Mouse (Mus musculus) CD4-positive, CD25-positive, alpha-beta regulatory T cell, adult 4 months (primary cell): ENCODE measurements around the gene Polr3e. TPM values are rescaled to one million over a fixed set of nuclear protein-coding genes. Genes with fewer than 3 reads are reported as not detected.
A peak's percentile ranks its signal among the peaks of the same experiment; 100 is the strongest.
"Not testable (repeated sequence)": the region's sequence is repeated elsewhere in the genome, so short reads cannot be mapped to it uniquely, and the experiment has no call there.

ENCODE experiments used
- ATAC-seq: one replicate; pipeline ENCODE4 v1.8.0; 2017
- polyA plus RNA-seq, 2 experiments: library from polyadenylated mRNA; unstranded; fragments of 100-300 nt; shearing (Covaris generic); gene quantifications; one replicate each; pipeline ENCODE4 v1.2.1; 2017

Gene Polr3e
- polyA plus RNA-seq, 2 experiments from 2014 or later = 8.1 to 15.8 TPM

DNA sequence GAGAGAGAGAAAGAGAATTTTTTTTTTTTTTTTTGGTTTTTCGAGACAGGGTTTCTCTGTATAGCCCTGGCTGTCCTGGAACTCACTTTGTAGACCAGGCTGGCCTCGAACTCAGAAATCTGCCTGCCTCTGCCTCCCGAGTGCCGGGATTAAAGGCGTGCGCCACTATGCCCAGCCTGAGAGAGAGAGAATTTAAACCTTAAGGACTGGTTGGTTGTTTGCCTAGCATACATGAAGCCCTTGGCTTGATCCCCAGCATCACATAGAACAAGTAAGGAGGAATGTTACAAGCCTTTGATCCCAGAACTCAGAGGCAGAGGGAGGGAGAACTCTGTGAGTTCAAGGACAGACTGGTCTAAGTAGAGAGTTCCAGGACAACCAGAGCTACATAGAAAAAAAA lies 6.3 kb upstream of the Polr3e start:
- ATAC-seq = not testable (repeated sequence)

DNA sequence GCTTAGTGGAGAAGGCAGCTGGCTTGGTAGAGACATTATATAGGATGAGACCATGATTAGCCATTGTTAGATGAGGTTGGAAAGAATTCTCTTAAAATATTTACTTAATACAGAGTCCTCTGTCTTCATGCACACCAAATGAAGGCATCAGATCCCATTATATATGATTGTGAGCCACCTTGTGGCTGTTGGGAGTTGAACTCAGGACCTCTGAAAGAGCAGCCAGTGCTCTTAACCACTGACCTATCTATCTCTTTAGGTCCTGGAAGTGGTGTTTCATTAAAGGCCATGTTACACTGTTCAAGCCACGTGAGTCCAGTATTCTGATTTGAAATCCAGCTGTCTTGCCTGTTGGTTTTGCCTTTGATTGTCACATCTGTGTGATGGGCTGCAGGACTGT lies 4.2 kb upstream of the Polr3e start:
- no peak for ATAC-seq

DNA sequence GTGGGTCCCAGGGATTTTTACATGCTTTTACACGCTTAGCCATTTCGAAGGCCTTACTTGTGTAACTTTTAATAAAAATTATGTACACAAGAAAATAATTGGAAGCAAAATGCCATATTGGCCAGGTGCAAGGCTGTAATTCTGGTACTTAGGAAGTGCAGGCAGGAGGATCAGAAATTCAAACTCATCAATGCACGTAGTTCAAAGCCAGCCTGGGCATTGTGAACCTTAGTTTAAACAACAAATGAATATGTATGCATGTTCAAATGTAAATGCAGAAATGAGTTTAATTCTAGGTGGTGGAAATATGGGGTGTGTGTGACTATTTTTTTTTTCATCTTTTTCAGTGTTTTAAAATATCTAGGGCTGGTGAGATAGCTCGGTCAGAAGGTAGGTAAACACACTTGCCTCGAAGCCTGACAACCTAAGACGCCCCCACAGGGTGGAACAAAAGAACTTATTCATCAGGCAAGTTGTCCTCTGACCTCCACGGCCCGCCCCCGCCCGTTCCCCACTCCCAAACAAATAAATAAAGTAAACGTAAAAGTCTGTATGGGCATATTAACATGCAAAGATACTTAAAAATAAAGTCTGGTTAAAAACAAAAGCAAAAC lies 1.2 kb upstream of the Polr3e start:
- ATAC-seq = no peak

DNA sequence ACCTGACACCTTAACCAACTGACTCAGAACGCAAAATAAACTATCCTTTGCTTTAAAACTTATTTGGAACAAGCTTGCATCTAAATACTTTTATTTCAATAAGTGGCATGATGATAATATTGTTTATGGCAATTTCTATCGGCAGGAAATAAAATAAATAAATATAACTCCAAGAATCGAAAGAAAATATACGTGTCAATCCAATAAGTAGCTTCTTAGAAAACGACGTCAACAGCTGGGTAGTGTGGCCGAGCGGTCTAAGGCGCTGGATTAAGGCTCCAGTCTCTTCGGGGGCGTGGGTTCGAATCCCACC lies 309 bp upstream of the Polr3e start:
- no peak for ATAC-seq

DNA sequence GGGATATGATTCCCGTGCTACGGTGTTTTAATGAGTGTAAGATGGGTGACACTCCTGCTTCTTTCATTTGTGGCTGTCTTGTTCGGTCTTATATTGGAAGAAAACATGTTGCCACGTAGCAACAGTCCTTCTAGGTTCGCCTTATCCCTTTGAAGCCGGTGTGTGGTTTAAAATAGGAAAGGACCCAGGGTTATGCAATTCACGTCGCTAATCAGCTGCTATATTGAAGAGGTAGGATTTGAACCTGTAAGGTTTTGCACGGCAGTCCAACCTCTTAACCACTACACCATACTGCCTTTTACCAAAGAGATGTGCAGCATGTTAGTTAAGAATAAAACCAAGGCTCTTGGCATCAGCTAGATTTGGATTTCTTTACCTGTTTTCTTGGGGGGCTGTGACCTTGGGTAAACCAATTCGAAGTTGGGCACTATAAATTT lies 1.0 kb downstream of the Polr3e start:
- ATAC-seq = peak; percentile 81

DNA sequence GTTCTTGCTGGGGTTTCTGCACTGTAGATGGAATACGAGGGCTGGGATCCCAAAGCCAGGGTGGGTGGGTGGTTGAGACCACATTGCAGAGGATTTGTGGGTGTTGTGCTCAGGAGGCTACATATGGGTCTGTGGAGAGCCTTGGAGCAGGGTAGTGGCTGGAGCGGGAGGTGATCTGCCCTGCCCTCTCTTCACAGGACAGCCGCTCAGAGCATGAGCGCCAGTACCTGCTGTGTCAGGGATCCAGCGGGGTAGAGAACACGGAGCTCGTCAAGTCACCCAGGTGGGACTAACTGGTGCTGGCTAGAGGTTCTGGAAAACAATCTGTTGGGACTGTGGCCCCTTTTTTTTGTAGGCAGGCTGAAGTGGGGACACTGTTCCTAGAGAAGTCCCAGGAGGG lies 15.6 kb downstream of the Polr3e start:
- ATAC-seq = no peak

DNA sequence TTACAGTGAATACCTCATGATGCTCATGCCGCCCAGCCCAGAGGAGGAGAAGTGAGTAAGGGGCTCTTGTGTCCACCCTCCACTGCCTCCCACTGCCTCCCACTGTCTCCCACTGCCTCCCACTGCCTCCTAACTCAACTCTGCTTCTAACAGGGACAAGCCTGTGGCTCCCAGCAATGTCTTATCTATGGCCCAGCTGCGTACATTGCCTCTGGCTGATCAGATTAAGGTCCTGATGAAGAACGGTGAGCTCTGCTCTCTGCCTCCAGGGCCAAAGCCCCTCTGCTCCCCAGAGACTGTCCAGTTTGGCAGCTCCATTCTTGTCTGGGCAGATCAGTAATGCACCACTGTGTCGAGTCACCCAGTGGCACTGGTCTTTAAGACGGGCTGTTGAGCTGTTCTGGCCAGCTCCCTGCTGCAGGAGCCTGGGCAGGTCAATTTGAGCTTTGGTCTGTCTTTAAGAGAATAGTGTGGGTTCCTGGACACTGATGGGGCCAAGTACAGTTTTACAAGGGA lies 16.2 kb downstream of the Polr3e start:
- ATAC-seq = no peak

DNA sequence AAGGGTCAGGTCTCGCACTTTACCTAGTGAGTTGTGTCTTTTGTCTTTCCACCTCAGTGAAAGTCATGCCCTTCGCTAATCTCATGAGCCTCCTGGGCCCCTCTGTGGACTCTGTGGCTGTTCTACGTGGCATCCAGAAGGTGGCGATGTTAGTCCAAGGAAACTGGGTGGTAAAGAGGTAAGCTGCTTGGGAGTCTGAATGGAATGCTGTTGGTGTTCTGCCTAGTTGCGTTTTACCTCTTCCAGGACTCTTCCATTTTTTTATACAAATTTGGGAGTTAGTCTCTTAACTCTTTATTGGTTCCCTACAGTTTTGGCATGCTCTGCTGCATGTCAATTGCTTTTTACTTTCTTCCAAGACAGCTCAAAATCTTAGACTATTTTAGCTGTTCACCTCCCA lies 17.2 kb downstream of the Polr3e start:
- peak; percentile 94 for ATAC-seq

DNA sequence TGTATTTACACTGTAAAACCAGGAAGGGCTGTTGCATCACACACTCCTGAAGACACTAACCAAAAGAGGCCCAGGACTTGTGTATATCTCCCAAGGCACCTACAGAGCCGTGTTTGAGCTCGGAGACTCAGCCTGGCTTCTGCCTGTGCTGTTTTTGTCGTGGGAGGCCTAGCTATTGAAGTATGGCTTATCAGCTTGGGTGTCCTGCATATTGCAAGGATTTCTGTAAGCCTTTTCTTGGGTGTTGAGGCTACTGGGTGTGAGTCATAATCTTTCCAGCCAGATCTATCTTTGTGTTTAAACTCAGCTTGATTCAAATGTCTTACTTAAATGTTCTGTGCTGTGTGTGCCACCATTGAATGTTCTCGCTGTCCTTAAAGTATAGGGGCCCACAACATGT lies 19.0 kb downstream of the Polr3e start:
- ATAC-seq = no peak

DNA sequence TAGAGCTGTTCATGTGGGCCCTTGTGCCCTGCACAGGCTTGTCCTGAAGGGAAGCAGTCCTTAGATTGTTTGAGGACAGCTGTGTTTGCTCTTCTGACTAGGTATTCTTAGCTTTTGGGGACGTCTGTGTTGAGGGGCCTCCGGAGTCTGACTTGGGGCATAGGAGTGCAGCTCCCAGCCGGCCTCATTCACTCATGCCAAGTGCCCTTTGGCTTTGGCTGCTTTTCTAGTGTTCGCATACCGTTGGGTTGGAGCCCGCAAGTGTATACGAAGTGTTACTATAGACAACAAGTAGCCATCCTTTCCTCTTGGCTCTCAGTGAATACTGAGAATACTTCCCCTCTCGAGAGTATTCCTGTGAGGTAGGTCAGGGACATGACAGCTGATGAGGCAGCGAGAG lies 20.7 kb downstream of the Polr3e start:
- no peak for ATAC-seq

DNA sequence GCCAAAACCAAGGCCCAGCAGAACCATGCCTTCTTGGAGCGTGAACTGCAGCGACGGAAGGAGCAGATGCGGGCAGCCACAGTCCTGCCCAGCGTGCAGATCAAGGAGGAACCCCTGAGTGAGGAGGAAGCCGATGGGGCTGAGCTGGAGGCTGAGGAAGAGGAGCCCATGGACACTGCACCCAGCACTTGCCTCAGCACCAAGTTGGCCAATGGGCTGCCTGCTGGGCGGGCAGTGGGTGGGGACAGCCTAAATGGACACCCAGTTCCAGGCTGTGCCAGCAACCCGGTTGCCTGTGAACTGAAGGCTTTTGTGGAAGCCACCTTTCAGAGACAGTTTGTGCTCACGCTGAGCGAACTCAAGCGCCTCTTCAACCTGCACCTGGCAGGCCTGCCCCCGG lies 22.8 kb downstream of the Polr3e start:
- no peak for ATAC-seq

DNA sequence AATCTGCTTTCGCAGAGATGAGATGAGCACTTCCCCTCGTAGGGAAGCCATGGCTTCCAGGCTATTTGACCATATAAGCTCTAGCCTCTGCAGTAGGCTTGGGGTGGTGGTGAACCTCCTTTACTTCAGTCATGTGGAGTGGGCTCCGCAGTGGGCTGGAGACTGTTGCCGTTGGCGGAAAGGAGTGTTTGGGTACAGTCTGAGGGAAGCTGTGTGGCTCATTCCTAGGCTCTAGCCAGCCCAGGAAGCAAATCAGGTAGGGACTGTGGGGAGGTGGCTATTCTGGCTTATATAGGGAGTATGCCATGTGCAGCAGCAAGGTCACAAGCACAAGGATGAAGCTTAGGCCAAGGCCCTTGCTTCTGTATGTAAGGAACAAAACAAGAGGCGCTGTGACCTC lies 23.7 kb downstream of the Polr3e start:
- ATAC-seq = no peak

DNA sequence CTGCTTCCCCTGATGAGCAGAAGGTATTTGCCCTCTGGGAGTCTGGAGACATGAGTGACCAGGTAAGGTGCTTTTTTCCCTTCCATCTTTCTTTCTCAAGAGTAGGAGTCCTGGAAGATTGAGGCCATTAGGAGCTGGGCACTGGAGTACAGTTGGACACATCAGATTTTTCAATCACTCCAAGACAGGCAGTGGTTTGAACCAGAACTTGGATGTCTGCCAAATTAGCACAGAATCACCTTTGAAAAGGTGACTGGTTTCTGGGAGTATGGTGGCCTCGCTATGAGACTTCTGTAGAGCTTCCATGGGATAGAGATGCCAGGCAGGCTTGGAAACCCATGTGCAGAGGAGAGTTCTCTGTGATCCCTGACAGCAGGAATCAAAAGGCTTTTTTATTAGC lies 25.0 kb downstream of the Polr3e start:
- ATAC-seq = no peak

DNA sequence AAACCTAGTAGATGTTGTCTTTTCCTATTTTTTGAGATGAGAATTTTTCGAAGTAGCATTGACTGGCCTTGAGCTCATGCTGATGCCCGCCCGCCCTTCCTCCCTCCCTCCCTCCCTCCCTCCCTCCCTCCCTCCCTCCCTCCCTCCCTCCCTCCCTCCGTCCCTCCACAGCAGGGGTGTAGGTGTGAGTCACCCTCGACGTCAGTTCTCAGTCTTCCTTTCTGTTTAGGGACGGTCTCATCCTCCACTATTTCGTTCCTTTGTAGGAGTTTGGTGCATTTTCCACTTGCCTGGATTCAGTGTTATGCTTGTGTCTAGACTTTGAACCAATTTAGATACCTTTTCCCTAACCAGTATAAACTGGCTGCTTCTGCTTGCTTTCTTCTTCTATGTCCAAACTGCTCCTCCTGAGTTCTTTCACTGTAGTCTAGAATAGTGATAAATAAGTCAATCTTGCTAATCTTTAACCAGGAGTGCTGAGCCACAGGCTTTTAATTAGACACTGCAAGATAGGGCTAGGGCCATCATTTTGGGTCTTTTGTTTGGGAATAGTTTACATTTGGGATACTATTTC lies 26.5 kb downstream of the Polr3e start:
- no peak for ATAC-seq

DNA sequence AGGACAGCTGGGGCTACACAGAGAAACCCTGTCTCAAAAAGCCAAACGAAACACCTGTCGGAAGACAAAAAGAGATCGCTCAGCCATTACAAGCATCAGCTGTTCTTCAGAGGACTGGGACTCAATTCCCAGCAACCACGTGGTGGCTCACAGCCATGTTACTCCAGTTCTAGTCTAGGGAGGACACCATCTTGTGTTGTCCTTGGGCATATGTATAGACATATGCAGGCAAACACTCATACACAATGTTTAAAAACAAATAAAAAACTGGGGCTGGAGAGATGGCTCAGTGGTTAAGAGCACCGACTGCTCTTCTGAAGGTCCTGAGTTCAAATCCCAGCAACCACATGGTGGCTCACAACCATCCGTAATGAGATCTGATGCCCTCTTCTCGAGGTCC lies 36.0 kb downstream of the Polr3e start:
- ATAC-seq = not testable (repeated sequence)

DNA sequence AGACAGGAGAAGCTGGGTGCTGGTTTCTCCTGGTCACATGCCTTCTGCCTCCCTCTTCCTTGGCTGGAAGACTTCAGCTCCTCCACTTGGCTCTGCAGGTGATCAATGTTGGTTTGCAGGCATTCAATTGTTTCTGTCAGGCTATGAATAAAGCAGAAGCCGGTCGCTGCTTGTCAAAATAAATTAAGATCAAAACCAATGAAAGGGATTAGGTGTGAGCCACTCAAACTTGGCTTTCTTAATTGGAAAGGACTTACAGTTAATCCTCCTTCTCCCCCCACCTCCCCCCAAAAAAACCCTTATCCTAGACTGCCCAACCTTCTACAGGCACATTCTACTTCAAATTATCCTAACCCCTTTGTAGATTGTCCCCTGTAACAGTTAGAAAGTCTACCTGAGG lies 42.6 kb downstream of the Polr3e start:
- ATAC-seq = no peak

DNA sequence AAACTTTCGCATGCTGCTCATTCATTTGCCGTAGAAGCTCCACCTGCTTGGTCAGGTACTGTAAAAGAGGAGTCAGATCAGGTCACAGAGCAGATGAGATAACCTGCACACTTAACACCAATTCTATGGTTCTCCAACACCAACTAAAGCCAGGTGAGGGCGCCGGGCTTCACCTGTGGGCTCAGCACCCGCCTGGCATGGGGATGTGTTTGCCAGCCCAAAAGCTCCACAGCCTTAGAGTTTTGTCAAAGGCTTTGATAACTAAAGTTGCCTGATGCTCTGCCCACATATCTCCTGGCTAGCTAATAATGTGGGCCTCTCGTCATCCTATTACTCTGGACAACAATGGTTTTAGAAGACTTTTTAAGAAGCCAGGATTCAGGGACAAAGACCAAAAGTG lies 43.1 kb downstream of the Polr3e start:
- ATAC-seq = no peak

DNA sequence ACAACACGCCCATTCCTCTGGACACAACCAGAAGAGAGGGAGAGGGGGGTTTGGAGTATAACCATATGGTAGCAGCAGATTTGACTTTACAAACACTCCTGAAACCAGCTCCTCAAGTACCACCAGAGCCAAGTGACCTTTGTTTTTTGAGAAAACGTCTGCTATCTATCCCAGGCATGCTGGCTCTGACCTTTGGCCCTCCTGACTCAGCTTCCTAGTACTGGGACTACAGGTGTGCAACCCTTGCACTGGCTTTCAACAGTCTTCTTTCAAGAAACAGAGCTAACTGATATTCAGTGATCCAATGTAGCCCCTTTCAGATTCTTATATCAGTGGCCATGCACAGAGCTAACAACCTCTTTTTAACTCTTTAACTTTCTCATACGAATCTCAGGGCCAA lies 44.3 kb downstream of the Polr3e start:
- ATAC-seq = no peak

DNA sequence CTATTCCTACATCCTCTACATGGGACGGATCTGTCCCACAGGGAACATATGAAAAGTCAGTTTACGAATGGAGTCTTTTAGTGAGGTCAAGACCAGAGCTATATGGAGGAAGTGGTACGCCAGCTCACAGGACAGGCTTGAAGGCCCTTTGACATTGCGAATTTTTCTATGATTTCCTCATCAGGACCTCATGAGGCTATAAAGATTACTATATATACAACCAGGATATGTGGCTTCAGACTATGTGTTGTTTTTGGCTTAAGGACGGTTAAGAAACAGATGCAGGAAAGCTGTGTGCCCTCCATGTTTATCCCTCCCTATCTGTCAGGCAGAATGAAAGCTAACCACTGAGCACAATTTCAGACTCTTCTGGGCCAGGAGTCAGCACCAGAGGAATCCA lies 45.6 kb downstream of the Polr3e start:
- no peak for ATAC-seq

DNA sequence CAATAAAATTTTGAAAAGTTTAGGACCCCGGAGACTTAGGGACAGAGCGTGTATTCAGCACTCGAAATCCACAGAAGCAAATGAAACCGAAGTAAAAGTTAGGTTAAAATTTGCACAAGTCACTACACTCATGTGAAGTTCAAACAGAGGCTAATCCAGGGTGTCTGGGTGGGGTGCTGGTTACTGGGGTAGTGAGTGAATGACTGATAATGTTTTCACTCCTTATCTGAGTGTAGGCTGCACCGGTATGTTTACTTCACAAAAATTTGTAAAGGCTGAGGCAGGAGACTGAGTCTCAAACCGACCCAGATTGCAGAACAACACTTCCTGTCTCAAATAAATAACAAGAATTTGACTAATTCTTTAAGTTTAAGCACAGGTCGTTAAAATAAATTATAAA lies 51.7 kb downstream of the Polr3e start:
- ATAC-seq = no peak

DNA sequence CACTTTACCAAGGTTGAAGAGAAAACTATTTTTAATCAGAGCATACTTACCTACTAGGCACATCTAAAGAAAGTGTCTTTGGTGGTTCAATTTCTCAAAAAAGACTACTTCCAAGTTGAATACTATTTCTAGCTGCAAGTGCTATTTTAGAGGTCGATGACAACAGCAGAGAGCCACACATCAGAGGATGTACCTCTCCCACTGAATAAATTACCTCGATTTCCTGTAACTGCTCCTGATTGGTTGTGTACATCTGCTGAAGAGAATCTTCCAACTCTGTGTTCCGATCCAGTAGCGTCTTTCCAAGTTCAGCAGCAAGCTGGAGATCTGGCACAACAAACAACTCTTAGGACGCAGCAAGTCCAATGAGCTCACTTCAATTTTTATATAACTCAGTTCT lies 52.6 kb downstream of the Polr3e start:
- no peak for ATAC-seq

DNA sequence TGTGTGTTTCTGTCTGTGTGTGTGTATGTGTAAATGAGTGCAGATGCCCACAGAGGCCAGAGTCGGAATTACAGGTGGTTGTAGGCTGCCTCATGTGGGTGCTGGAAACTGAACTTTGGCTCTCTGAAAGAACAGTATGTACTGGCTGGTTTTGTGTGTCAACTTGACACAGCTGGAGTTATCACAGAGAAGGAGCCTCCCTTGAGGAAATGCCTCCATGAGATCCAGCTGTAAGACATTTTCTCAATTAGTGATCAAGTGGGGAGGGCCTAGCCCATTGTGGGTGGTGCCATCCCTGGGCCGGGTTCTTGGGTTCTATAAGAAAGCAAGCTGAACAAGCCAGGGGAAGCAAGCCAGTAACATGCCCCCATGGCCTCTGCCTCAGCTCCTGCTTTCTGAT lies 54.9 kb downstream of the Polr3e start:
- ATAC-seq = not testable (repeated sequence)

DNA sequence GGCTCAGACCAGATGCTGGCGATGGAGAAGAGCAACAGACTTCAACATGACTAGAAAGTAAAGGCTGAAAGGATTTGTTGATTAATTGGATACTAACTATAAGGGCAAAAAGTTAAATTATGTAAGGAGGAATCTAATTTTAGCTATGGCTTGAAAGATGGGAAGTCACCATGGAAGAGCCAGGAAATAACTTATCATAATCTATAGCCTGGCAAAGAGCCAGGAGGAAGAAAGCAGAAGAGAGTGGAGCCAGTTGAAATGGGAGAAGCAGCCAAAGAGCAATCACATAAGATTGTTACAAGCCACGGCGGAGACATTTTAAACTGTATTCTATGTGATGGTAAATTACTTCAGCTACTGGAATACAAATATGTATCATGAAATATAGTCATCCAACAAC lies 56.5 kb downstream of the Polr3e start:
- ATAC-seq = no peak

DNA sequence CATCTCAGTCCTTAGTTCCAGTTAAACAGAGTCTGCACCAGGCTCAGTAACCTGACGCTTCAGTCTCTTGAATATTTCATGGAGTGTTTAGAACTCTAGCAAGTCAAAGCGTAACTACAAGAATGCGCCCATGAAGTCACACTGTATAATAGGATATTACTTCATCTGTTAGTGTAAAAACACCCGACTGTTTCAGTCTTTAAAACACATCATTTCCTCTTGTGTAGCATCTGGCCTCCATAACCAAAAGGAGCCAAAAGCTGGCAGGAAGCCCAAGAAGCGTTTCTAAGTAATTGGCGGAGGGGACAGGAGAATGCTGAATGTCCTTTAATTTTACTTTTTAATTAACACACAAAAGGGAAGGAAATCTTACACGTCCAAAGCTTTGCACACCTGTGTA lies 59.5 kb downstream of the Polr3e start:
- ATAC-seq = no peak

DNA sequence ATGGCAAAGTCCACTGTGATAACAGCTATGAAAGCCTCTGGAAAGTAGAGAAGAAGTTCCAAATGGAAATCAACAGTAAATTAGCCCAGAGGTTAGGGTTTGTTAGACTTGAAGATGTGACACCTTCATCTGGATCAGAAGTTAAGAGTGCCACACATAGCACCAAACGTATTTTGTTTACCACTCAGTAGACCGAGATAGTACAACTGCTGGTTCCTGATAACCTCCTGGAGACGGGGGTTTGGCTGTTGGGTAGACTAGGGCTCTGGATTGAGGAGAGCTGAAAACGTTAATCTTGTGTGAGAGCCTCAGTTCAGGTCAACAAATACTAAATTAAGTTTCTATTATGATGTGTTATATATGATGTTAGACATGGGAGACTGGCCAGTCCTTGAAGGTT lies 62.5 kb downstream of the Polr3e start:
- ATAC-seq = no peak
